Mouse (Mus musculus): ENCODE measurements around the gene Gm10190. TPM values are rescaled to one million over a fixed set of nuclear protein-coding genes. Genes with fewer than 3 reads are reported as not detected.
A peak's percentile ranks its signal among the peaks of the same experiment; 100 is the strongest.
"Not testable (repeated sequence)": the region's sequence is repeated elsewhere in the genome, so short reads cannot be mapped to it uniquely, and the experiment has no call there.

The Gm10190 gene
- polyA plus RNA-seq, 1 experiment from 2014 or later: not detected

DNA sequence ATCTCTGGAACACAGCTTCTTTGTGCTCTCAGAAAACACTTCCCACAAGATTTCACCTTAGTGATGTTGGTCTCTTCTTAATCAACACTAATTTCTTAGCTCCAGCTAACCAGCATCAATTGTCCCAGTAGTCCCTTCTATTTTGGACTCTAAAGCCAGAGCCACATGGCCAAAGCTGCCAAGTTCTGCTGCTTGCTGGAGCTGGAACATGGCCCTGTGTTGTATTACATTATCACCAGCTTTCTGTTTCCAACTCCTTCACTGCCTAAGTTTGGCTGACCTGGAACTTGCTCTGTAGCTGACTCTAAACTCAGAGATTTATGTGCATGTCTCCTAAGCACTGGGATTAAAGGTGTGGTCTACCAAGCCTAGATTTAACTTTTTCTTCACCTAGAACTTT lies 5.0 kb upstream of the Gm10190 start:
- H3K4me1 ChIP-seq (ENCODE audit: control insufficient read depth, insufficient read depth, low read length); H3K27ac ChIP-seq (ENCODE audit: low read depth, low read length); ATAC-seq (replicated peaks; ENCODE audit: insufficient number of reproducible peaks, low FRiP score, low TSS enrichment); H3K9me3 ChIP-seq (replicated peaks; ENCODE audit: control insufficient read depth, low read length); H3K9ac ChIP-seq (ENCODE audit: low read depth, low read length); H3K27me3 ChIP-seq (ENCODE audit: control insufficient read depth, insufficient read depth, low read length); H3K4me2 ChIP-seq; H3K4me3 ChIP-seq (ENCODE audit: low read depth, low read length); H3K36me3 ChIP-seq (ENCODE audit: control insufficient read depth, insufficient read depth, low read length): not testable (repeated sequence)

GRCm38 (mm10) chr17:80373726-80374096 lies 370 bp upstream of the Gm10190 start:
- H3K36me3 ChIP-seq (ENCODE audit: control insufficient read depth, insufficient read depth, low read length): no peaks in the 10 kb centered on the region
- H3K27ac ChIP-seq (ENCODE audit: low read depth, low read length): no peak overlapping the region
- peak overlapping the region; percentile 81 for H3K9ac ChIP-seq (ENCODE audit: low read depth, low read length)
- no peaks in the 10 kb centered on the region for H3K9me3 ChIP-seq (replicated peaks; ENCODE audit: control insufficient read depth, low read length)
- peaks cover 5% of the 10 kb centered on the region; the same call in 1 of the 2 replicates for H3K4me1 ChIP-seq (ENCODE audit: control insufficient read depth, insufficient read depth, low read length)
- no peaks in the 10 kb centered on the region for H3K27me3 ChIP-seq (ENCODE audit: control insufficient read depth, insufficient read depth, low read length)
- WGBS (ENCODE audit: insufficient replicate concordance): 22% methylated on average over 29 of the region's 29 CpGs
- peak overlapping the region; percentile 74 for H3K4me2 ChIP-seq
- H3K4me3 ChIP-seq (ENCODE audit: low read depth, low read length): peak overlapping the region; percentile 44
- peak; percentile 47; the same call in 1 of the 2 replicates for ATAC-seq (replicated peaks; ENCODE audit: insufficient number of reproducible peaks, low FRiP score, low TSS enrichment)

DNA sequence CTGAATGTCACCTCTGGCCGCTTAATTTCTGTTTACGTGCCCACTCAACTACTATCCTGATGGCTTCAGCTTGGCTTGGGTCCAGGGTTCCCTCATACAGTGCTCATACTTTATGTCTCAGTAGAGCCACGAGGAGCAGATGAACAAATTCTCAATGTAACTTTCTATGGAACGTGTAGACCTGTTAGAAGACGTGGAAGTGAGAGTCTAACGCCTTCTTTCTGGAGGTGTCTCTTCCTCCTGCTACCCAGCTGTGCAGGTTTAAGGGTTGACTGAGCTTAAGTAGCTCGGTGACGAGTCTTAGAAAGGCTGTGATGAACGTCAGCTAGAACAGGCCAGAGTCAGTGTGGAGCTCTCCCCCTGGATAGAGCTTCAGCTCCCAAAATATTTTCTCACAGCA lies 4.7 kb downstream of the Gm10190 start:
- Histone ChIP-seq H3K27me3 (ENCODE audit: control insufficient read depth, insufficient read depth, low read length) (no peaks in the 10 kb centered on the region), H3K36me3 (ENCODE audit: control insufficient read depth, insufficient read depth, low read length) (no peaks in the 10 kb centered on the region), H3K9ac (ENCODE audit: low read depth, low read length) (no peak overlapping the region), H3K9me3 (replicated peaks; ENCODE audit: control insufficient read depth, low read length) (no peaks in the 10 kb centered on the region), H3K4me1 (ENCODE audit: control insufficient read depth, insufficient read depth, low read length) (peaks cover 5% of the 10 kb centered on the region; the same call in 1 of the 2 replicates), H3K4me2 (no peak overlapping the region), H3K4me3 (ENCODE audit: low read depth, low read length) (no peak overlapping the region), H3K27ac (ENCODE audit: low read depth, low read length) (no peak overlapping the region)
- 77% methylated on average over 9 of the region's 9 CpGs for WGBS (ENCODE audit: insufficient replicate concordance)
- no peak for ATAC-seq (replicated peaks; ENCODE audit: insufficient number of reproducible peaks, low FRiP score, low TSS enrichment)

DNA sequence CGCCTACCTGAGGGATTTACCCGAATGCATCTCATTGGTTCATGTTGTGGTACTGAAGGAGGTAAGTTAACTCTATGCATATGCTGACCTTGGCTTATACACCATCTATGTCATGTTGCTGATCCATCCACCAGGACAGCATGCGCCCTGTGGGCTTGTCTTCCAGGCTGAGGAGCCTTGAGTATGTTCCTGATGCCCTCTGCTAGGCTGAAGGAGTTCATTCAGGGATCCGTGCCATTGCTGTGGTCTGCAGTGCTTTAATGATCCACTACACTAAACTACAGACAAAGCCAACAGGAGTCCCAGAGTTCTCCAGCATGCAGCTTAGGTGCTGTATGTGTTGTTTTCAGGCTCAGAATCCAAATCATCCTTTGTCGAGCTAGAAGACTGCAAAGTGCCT lies 6.1 kb downstream of the Gm10190 start:
- no peak overlapping the region for H3K4me2 ChIP-seq
- no peak overlapping the region for H3K4me3 ChIP-seq (ENCODE audit: low read depth, low read length)
- no peaks in the 10 kb centered on the region for H3K4me1 ChIP-seq (ENCODE audit: control insufficient read depth, insufficient read depth, low read length)
- no peaks in the 10 kb centered on the region for H3K27me3 ChIP-seq (ENCODE audit: control insufficient read depth, insufficient read depth, low read length)
- no peak overlapping the region for H3K27ac ChIP-seq (ENCODE audit: low read depth, low read length)
- H3K9ac ChIP-seq (ENCODE audit: low read depth, low read length): no peak overlapping the region
- no peaks in the 10 kb centered on the region for H3K36me3 ChIP-seq (ENCODE audit: control insufficient read depth, insufficient read depth, low read length)
- no peak for ATAC-seq (replicated peaks; ENCODE audit: insufficient number of reproducible peaks, low FRiP score, low TSS enrichment)
- WGBS (ENCODE audit: insufficient replicate concordance): 81% methylated on average over 5 of the region's 5 CpGs
- no peaks in the 10 kb centered on the region for H3K9me3 ChIP-seq (replicated peaks; ENCODE audit: control insufficient read depth, low read length)

DNA sequence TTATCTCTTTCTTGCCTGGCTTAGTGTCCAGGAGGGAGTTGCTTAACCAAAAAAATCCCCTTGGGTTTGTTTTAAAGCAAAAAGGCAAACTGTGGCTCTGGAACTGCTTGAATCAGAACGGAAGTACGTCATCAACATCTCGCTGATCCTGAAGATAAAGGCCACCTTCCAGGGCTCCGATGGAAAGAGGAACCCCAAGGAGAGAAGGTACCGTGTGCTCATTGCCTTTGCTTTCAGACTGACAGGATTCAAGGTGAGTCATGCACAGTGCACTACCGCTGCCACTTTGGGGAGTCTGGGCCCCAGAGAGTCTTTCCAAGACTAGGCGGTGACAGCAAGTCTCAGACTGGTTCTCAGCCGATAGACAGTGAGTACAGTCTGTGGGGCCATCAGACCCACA lies 13.1 kb downstream of the Gm10190 start:
- no peaks in the 10 kb centered on the region for H3K9me3 ChIP-seq (replicated peaks; ENCODE audit: control insufficient read depth, low read length)
- no peak overlapping the region for H3K9ac ChIP-seq (ENCODE audit: low read depth, low read length)
- H3K27me3 ChIP-seq (ENCODE audit: control insufficient read depth, insufficient read depth, low read length): no peaks in the 10 kb centered on the region
- H3K4me3 ChIP-seq (ENCODE audit: low read depth, low read length): no peak overlapping the region
- H3K4me1 ChIP-seq (ENCODE audit: control insufficient read depth, insufficient read depth, low read length): no peaks in the 10 kb centered on the region
- H3K27ac ChIP-seq (ENCODE audit: low read depth, low read length): no peak overlapping the region
- 77% methylated on average over 8 of the region's 8 CpGs for WGBS (ENCODE audit: insufficient replicate concordance)
- H3K4me2 ChIP-seq: no peak overlapping the region
- ATAC-seq (replicated peaks; ENCODE audit: insufficient number of reproducible peaks, low FRiP score, low TSS enrichment): no peak
- no peaks in the 10 kb centered on the region for H3K36me3 ChIP-seq (ENCODE audit: control insufficient read depth, insufficient read depth, low read length)

GRCm38 (mm10) chr17:80347234-80347633 lies 26.1 kb downstream of the Gm10190 start:
- no peaks in the 10 kb centered on the region for H3K4me1 ChIP-seq (ENCODE audit: control insufficient read depth, insufficient read depth, low read length)
- H3K4me3 ChIP-seq (ENCODE audit: low read depth, low read length): no peak overlapping the region
- no peak overlapping the region for H3K9ac ChIP-seq (ENCODE audit: low read depth, low read length)
- WGBS (ENCODE audit: insufficient replicate concordance): 53% methylated on average over 6 of the region's 6 CpGs
- H3K27ac ChIP-seq (ENCODE audit: low read depth, low read length): no peak overlapping the region
- H3K9me3 ChIP-seq (replicated peaks; ENCODE audit: control insufficient read depth, low read length): no peaks in the 10 kb centered on the region
- H3K27me3 ChIP-seq (ENCODE audit: control insufficient read depth, insufficient read depth, low read length): no peaks in the 10 kb centered on the region
- no peak overlapping the region for H3K4me2 ChIP-seq
- ATAC-seq (replicated peaks; ENCODE audit: insufficient number of reproducible peaks, low FRiP score, low TSS enrichment): no peak
- no peaks in the 10 kb centered on the region for H3K36me3 ChIP-seq (ENCODE audit: control insufficient read depth, insufficient read depth, low read length)

DNA sequence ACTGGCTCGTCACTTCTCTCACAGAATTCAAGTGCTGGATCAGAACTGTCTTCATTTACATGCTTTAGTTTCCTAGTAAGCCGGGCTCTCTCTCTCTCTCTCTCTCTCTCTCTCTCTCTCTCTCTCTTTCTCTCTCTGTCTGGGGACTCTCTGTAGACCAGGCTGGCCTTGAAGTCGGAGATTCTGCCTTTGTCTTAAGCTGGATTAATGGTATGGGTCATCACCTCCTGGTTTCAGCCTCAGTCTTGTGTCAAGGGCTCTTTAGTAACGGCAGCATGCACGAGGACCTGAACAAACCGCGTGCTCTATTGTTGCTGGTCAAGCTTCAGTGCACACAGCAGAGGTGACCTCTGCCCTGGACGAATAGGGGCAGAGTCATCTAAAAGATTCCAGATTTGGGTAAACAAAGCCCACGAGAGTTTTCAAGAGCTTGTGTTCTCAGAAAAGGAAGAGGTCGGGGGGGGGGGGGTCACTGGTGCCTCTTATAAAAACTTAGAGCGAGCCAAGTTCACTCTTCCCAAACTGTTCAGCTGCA lies 26.7 kb downstream of the Gm10190 start:
- Histone ChIP-seq H3K27ac (ENCODE audit: low read depth, low read length) (no peak overlapping the region), H3K9ac (ENCODE audit: low read depth, low read length) (no peak overlapping the region), H3K9me3 (replicated peaks; ENCODE audit: control insufficient read depth, low read length) (no peaks in the 10 kb centered on the region), H3K4me2 (no peak overlapping the region), H3K36me3 (ENCODE audit: control insufficient read depth, insufficient read depth, low read length) (no peaks in the 10 kb centered on the region), H3K27me3 (ENCODE audit: control insufficient read depth, insufficient read depth, low read length) (no peaks in the 10 kb centered on the region), H3K4me3 (ENCODE audit: low read depth, low read length) (no peak overlapping the region), H3K4me1 (ENCODE audit: control insufficient read depth, insufficient read depth, low read length) (no peaks in the 10 kb centered on the region)
- 69% methylated on average over 11 of the region's 11 CpGs for WGBS (ENCODE audit: insufficient replicate concordance)
- ATAC-seq (replicated peaks; ENCODE audit: insufficient number of reproducible peaks, low FRiP score, low TSS enrichment): no peak

DNA sequence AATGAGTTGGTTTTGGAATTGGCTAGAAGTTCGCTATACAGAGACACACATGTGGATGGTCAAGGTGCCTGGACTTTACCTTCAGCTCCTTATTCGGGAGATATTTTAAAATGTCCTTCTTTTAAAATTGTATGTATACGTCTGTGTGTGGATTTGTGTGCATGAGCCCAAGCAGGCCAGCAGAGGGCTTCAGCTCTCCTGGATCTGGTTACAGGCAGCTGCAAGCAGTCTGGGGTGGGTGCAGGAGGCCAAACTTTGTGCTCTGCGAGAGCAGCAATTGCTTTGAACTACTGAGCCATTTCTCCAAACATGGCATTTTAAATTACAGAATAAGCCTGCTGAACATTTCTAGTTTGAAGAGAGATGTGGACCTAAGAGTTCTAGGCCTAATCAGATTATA lies 28.1 kb downstream of the Gm10190 start:
- Histone ChIP-seq H3K9ac (ENCODE audit: low read depth, low read length) (no peak overlapping the region), H3K4me1 (ENCODE audit: control insufficient read depth, insufficient read depth, low read length) (no peaks in the 10 kb centered on the region), H3K27ac (ENCODE audit: low read depth, low read length) (no peak overlapping the region), H3K27me3 (ENCODE audit: control insufficient read depth, insufficient read depth, low read length) (no peaks in the 10 kb centered on the region), H3K4me2 (no peak overlapping the region), H3K4me3 (ENCODE audit: low read depth, low read length) (no peak overlapping the region), H3K36me3 (ENCODE audit: control insufficient read depth, insufficient read depth, low read length) (no peaks in the 10 kb centered on the region), H3K9me3 (replicated peaks; ENCODE audit: control insufficient read depth, low read length) (no peaks in the 10 kb centered on the region)
- no peak for ATAC-seq (replicated peaks; ENCODE audit: insufficient number of reproducible peaks, low FRiP score, low TSS enrichment)
- WGBS (ENCODE audit: insufficient replicate concordance): 80% methylated on average over 4 of the region's 4 CpGs

GRCm38 (mm10) chr17:80332386-80332785 lies 41.0 kb downstream of the Gm10190 start:
- H3K4me1 ChIP-seq (ENCODE audit: control insufficient read depth, insufficient read depth, low read length): no peaks in the 10 kb centered on the region
- H3K9me3 ChIP-seq (replicated peaks; ENCODE audit: control insufficient read depth, low read length): no peaks in the 10 kb centered on the region
- no peak overlapping the region for H3K27ac ChIP-seq (ENCODE audit: low read depth, low read length)
- H3K4me3 ChIP-seq (ENCODE audit: low read depth, low read length): no peak overlapping the region
- ATAC-seq (replicated peaks; ENCODE audit: insufficient number of reproducible peaks, low FRiP score, low TSS enrichment): no peak
- 68% methylated on average over 2 of the region's 2 CpGs for WGBS (ENCODE audit: insufficient replicate concordance)
- H3K9ac ChIP-seq (ENCODE audit: low read depth, low read length): no peak overlapping the region
- H3K4me2 ChIP-seq: no peak overlapping the region
- no peaks in the 10 kb centered on the region for H3K36me3 ChIP-seq (ENCODE audit: control insufficient read depth, insufficient read depth, low read length)
- no peaks in the 10 kb centered on the region for H3K27me3 ChIP-seq (ENCODE audit: control insufficient read depth, insufficient read depth, low read length)

All from heart, embryonic 11.5 days (tissue).